Mouse (Mus musculus): ENCODE measurements around the gene Tfr2.
A peak's percentile ranks its signal among the peaks of the same experiment; 100 is the strongest.

The Tfr2 gene

GRCm38 (mm10) chr5:137569665-137570064 lies at the start of gene Tfr2:
TSS of gene Tfr2 (plus strand) at chr5:137569840.
- DNase-seq = no peak

DNA sequence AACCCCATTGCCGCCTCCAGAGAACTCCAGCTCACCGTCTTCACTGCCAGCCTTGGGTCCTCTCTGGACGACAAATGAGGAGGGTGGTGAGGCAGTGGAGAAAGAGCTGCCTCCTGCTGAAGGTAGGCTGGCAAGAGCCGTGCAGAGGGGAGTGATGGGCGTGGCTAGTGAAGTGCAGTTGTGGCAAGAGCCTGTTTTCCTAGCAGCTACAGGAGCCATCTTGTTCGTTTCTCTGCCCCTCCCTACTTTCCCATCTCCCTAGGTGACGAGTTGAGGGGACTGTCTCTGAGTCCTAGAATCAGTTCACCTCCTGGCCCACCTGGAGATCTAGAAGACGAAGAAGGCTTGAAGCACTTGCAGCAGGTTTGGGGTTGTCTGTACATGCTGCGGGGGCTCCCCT lies 47.8 kb upstream of the Tfr2 start:
- no peak for DNase-seq

DNA sequence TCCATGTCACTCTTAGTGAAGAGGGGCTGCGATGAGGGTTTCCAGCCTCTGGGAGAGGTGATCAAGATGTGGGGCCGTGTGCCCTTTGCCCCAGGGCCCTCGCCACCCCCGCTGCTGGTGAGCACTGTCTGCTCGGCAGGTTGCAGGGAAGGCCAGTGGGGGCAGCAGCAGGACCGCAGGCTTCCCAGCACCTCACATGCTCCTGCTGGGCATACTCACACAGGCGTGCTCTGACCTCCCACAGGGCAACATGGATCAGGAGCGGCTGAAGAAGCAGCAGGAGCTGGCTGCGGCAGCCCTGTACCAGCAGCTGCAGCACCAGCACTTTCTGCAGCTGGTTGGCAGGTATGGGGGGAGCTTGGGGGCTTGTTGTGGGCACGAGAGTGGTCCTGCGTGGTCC lies 46.9 kb upstream of the Tfr2 start:
- DNase-seq = no peak

DNA sequence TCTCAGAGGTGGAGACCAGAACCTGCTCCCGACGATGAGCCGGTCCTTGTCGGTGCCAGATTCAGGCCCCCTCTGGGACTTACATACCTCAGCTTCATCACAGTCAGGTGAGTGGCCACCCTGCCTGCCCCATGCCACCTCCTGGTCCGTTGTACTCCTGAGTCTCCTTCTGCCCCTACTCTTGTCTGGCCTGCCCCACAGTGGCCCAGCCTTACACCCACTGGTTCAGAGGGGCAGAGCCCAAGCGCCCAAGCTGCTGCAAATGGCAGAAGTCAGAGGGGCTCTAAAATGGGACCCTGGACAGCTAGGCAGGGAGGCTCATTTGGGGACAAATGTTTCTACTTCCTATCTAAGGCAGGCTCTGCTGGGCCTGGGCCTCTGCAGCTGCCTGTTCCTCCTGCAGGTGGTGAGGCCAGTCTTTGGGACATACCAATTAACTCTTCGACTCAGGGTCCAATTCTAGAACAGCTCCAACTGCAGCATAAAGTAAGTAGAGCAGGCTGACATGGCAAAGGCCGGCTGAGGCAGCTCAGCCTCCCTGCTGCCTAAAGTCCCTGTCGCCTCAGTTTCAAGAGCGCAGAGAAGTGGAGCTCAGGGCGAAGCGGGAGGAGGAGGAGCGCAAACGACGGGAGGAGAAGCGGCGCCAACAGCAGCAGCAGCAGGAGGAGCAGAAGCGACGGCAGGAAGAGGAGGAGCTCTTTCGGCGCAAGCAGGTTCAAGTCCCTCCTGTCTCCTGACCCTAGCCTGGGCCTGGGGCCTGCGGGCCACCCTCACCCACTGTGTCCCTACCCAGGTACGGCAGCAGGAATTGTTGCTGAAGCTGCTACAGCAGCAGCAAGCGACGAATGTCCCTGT lies 46.0 kb upstream of the Tfr2 start:
- no peak for DNase-seq

DNA sequence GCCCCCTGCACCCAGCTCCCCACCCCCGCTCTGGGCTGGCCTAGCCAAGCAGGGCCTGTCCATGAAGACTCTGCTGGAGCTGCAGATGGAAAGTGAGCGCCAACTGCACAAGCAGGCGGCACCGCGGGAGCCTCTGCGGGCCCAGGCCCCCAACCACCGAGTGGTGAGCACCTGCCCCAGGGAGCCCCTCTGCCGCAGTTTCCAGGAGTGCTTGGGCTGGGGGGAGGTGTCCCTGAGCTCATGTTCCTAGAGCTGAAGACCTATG lies 45.5 kb upstream of the Tfr2 start:
- DNase-seq = no peak

DNA sequence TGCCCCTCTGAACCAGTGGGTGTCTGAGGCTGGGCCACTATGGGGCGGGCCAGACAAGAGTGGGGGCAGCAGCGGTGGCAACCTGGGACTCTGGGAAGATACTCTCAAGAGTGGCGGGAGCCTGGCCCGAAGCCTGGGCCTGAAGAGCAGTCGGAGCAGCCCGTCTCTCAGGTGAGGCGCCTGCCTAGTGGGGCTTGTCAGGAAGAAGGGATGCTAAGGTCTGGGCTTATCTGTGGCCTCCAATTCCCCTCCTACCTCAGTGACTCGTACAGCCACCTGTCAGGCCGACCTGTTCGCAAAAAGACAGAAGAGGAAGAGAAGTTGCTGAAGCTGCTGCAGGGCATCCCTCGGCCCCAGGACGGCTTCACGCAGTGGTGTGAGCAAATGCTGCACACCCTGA lies 45.0 kb upstream of the Tfr2 start:
- no peak for DNase-seq

DNA sequence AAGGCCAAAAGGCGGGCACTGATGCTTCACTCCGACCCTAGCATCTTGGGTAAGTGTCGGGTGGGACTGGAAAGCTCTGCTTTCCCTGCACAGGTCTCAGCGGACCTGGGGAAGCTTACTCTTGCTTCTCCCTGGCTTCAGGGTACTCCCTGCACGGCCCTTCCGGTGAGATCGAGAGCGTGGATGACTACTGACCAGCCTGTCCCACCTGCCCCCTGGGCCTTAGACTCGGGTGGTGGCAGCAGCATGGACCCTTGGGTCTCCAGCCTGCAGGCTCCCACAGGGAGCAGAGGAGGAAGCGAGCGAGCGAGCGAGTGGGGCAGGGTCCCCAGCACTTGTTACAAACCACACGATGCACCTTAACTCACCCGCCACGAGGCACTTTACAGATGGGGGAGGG lies 44.1 kb upstream of the Tfr2 start:
- no peak for DNase-seq

DNA sequence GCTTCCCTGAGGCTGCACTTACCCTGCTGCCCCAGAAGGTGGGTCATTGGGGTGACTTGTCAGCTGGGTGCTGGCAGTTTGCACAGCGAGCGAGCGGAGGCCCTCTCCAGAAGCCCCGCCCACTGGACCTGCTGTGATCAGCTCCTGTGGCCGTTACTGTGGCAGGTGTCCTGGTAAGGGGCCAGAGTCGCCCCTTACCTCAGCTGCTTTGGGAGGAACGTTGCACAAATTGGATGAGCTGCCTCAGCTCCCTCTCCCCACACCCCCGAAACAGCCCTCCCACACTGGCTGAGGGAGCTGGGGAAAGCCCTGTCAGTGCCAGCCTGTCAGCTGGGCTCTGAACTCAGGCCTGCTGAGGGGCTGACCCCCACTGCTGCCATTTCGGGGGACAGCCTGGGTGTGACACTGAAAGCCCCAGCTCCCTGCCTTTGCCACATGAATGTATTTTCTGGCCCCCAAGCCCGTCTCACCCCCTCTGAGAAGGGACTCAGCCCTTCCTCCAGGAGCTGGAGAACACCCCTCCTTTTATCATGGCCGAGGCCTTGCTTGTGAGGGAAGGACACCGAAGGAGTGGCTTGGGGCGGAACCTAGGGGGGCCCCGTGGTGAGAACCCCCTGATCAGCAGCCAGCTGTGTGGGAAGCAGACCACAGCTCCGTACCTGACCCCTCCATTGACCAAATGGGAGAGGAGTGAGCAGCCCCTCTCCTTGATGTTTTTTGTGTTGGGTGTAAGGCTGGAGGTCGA lies 43.3 kb upstream of the Tfr2 start:
- DNase-seq = peak; percentile 74

GRCm38 (mm10) chr5:137527413-137527812 lies 42.2 kb upstream of the Tfr2 start:
- no peak for DNase-seq

DNA sequence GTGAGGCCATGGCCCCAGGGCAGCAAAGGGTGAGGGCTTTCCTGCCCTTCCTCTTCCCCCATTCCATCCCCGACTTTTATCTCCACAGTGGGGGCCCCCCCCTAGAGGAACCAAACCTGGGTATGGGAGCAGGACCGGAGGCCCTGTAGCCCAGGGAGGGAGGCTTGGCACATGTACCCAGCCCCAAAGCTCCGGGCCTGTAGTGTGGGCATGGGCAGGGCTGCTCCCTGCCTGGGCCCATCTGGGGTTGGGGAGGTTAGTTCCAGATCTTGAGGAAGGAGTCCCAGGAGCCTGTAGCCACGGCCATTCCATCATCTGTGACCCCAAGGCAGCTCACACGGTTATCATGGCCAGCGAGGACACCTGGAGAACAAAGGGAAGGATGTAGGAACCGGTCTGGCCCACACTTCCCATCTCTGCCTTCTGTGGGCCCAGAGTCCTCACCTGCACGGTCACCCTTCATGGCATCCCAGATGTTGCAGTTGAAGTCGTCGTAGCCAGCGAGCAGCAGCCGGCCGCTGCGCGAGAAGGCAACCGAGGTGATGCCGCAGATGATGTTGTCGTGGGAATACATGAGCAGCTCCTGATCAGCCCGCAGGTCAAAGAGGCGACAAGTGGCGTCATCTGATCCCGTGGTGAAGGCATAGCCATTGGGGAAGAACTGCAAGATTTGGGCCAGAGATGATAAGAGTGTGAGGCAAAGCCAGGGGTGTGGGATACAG lies 41.2 kb upstream of the Tfr2 start:
- peak; percentile 58 for DNase-seq

DNA sequence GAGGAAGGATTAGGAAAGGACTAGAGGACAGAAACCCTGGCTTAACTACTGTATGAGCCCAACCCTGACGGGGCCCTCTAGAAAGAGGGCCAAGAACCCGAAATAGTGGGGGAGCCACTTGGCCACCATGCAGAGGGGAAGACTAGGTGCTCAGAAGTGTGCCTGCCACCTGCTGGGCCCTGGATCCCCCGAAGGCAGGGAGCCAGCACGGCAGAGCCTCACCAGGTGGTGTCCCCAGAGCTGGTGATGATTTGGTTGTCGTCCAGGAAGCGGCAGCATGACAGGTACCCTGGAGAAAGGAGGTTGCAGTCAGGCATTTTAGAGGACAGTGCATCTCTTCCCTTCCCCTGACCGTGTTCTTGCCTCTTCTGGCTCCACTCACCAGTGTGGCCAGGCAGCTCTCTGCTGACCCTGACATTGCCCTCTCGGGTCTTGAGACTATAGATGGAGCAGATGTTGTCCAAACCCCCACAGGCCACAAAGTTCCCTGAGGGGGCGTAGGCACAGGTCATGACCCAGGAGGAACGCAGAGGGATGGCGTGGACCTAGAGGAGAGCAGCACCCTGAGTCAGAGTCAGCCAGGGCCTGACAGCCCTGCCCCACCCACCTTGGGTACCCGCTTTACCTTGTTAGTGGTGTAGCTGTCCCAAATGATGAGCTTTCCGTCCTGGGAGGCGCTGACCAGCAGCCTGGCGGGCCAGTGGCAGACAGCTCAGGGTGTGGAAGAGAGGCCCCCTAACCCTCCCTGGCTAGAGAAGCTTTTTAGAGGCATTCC lies 40.2 kb upstream of the Tfr2 start:
- DNase-seq = peak; percentile 69

GRCm38 (mm10) chr5:137530075-137530474 lies 39.6 kb upstream of the Tfr2 start:
- DNase-seq = peak; percentile 61

DNA sequence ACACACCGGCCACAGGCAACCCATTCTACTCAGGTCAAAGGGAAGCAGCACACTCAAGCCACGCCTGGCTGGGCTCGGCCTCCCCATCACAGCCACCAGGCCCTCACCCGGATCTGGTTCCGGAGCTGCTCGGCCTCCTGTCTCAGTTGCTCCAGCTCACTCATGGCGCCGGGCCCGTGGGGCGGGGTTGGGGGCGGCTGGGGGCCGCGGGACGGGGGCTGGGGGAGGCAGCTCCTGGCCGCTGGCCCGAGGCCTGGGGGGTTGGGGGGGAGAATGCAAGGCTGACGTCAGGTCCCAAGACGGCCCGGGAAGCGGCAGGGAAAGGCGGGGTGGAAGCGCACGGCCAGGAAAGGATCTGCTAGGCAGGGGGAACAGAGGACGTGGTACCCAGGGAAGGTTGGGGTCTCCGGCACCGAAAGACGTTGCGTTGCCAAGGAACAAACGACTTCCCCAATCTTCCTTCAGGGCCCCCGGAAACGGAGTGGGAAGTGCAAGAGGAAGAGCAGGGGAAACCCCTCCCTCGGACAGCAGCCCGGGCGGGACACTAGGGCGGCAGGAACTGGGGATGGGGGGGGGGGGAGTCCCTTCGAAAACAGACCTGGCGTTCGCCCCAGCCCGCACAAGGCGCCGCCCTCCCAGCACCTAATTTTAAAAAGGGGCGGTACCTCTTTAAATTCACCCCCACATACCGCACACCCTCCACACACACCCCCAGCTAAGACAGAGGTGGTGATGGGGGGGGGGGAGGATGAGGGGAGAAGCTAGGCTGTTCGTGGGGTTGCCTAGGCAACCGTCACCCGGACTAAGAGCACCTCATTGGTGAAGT lies 38.8 kb upstream of the Tfr2 start:
- DNase-seq = peak; percentile 83

DNA sequence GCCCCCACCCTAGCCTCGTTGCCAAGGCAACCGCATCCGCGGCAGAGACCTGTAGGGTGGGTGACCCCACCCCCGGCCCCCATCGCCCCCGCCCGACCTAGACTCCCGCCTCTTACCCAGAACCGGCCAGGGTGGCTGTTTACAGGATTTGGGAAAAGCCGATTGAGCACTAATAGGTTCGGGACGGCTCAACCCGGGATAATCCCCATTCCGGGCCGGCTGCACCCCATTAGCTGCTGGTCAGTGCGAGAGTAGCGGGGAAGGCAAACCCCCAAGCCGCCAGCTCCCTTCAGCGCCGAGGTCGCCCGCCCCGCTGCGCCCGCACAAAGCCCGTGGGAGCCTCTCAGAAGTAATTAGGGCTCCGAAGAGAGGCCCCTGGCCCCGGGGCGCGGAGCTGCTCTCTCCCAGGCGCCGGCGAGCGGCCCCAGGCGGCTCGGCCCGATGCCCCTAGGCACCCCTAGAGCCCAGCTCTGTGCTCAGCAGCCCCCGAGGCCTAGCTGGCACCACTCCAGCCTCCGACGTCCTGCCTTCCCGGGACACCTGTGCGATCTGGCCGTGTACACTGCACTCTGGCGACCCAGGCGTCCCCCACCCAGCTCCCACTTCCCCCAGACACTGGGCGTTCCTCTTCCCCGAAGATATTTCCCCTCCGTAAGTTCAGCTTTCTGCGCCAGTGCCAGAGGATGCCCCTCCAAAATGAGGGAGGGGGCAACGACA lies 38.1 kb upstream of the Tfr2 start:
- DNase-seq = peak; percentile 84

DNA sequence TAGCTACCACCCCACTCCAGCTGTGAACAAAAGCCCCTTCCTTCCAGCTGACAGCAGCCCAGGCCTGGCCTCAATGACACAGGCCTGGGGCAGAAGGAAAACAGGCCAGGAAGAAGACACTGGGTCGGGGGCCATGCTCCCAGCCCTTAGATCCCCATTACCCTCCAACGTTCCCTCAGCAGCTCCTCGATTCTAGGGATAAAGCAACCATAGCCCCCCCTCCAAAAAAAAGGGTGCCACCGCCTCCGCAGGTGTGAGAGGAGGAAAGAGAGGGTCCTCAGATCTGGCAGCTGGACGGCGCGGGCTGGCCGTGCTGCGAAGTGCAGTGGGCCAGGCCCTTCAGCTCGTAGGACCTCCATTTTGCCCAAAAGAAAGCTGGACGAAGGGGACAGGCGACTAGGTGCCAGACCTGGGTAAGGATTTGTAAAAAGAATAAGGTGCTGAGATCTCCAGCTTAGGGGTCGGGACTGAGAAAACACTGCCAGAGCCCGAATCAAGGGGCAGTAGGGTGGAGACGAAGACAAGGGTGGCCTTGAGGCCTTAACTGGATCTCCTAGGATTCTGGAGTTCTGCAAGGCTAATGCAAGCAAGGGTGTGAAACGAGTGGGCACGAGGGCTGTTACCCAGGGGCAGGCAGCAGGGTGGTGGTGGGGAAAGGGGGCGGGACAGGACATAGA lies 37.4 kb upstream of the Tfr2 start:
- peak; percentile 76 for DNase-seq

- no peak for DNase-seq
These were observed 36.9 kb upstream of the Tfr2 start for GRCm38 (mm10) chr5:137532808-137533116.

DNA sequence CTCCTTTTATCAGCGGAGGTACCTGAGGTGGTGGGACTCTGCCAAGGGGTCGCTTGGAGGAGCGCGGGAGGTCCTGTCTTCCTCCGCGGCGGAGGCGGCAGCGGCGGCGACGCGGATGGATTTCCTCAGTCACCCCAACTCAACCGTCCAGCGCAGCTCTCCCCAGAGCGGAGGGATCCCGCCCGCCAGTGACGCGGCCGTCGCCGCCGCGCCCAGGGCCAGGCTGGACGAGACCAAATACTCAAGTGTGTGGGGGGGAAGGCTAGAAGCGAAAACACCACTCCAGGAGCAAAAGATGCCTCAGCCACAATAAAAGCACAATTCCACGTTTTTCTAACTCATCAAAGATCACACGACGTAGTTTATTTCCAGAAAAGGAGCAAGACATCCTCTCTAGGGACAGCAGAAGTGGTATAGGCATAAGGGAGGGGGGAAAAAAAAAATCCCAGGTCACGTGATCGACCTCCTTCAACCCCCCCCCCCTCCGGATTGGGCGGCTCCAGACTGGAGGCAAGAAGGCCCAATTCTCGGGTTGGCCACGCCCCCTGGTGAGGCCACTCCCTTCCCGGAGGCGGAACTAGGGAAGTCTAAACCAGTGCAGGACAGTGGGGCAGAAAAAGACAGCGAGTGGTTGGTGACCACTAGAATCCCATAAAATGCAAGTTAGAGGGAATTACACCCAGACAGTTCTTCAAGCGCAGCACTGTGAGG lies 36.4 kb upstream of the Tfr2 start, which contains the start of the genes Epo and Gnb2:
Epo (minus strand) TSS at position 126 of the 711 bp plus-strand sequence.
Gnb2 (minus strand) TSS at position 394 of the 711 bp plus-strand sequence.
- peak; percentile 98 for DNase-seq

- DNase-seq = peak; percentile 37
These were observed 34.9 kb upstream of the Tfr2 start for GRCm38 (mm10) chr5:137534762-137535161.

- DNase-seq = peak; percentile 18
These were observed 34.3 kb upstream of the Tfr2 start for GRCm38 (mm10) chr5:137535318-137535717.

DNA sequence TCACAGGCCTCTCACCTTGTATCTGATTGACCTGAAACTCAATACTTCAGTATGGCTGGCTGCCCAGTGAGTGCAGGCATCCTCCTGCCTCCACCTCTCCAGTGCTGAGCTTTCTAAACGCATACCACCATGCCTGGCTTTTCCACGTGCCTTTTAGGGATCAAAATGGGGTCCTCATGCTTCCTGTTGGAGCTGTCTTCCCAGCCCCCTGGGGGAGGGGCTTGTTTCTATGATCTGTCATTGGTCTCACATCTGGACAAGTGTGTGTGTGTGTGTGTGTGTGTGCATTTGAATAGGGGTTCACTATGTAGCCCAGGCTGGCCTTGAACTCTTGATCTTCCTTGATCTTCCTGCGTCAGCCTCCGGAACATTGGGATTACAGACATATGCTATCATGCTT lies 32.2 kb upstream of the Tfr2 start:
- peak; percentile 44 for DNase-seq
